Mouse (Mus musculus) megakaryocyte-erythroid progenitor cell, adult 5-6 weeks (primary cell): Measurements from ENCODE around the gene Snx4. TPM values are rescaled to one million over a fixed set of nuclear protein-coding genes. Genes with fewer than 3 reads are reported as not detected.

Experiments
- ATAC-seq: replicated peaks from 2 replicates; pipeline ENCODE4 v1.8.0; 2016; ENCODE audit warnings: mild to moderate bottlenecking, inconsistent platforms; ENCODE audit not compliant: severe bottlenecking, poor library complexity, low FRiP score, low TSS enrichment
- total RNA-seq, 2 experiments: library from RNA; stranded (forward) in 1 of 2; stranded (reverse) in 1 of 2; fragments of 200-1000, 215-1000 nt in 1 of 2; fragments of >200 nt in 1 of 2; fragmentation: Nextera tagmentation in 1 of 2; gene quantifications; 2 replicates each; pipeline ENCODE4 v1.2.3; 2014 to 2017

Snx4 gene
- total RNA-seq, 2 experiments from 2014 or later: 24.0 to 56.7 TPM

- ATAC-seq: no peak
Measured at GRCm38 (mm10) chr16:33337681-33338080, 86.4 kb downstream of the Snx4 start.

- no peak for ATAC-seq
Measured at GRCm38 (mm10) chr16:33338492-33338891, 87.2 kb downstream of the Snx4 start.

- no peak for ATAC-seq
Measured at GRCm38 (mm10) chr16:33339476-33339875, 88.2 kb downstream of the Snx4 start.

GRCm38 (mm10) chr16:33342356-33342755 lies 91.1 kb downstream of the Snx4 start:
- no peak for ATAC-seq

- no peak for ATAC-seq
Measured at GRCm38 (mm10) chr16:33343106-33343505, 91.9 kb downstream of the Snx4 start.

GRCm38 (mm10) chr16:33343601-33344000 lies 92.4 kb downstream of the Snx4 start:
- no peak; the same call in 1 of the 2 replicates for ATAC-seq

- ATAC-seq: no peak
Measured at GRCm38 (mm10) chr16:33344379-33344778, 93.1 kb downstream of the Snx4 start.

- ATAC-seq: 0 out of 2 replicates have a peak, but pooled peaks have one; percentile 20
Measured at GRCm38 (mm10) chr16:33344875-33345274, 93.6 kb downstream of the Snx4 start.

- no peak for ATAC-seq
Measured at GRCm38 (mm10) chr16:33346376-33346775, 95.1 kb downstream of the Snx4 start.

- no peak for ATAC-seq
Measured at GRCm38 (mm10) chr16:33347134-33347533, 95.9 kb downstream of the Snx4 start.

Other genes with a start within 250 kb of the Snx4 start
- 1.4 TPM in 1 of 2 replicates, not detected in the other for gene Iqcg, start 195.2 kb upstream of the Snx4 start, total RNA-seq (2014; fragmentation: Nextera tagmentation)
- 0.04 and 0.89 TPM in 2 replicates for gene Iqcg, start 195.2 kb upstream of the Snx4 start, total RNA-seq (2017)
- 3,282 and 3,383 TPM in 2 replicates for gene Rpl35a, start 195.0 kb upstream of the Snx4 start, total RNA-seq (2014; fragmentation: Nextera tagmentation)
- 1,974 and 2,153 TPM in 2 replicates for gene Rpl35a, start 195.0 kb upstream of the Snx4 start, total RNA-seq (2017)
- gene Lmln, start 188.9 kb upstream of the Snx4 start, total RNA-seq (2014; fragmentation: Nextera tagmentation): 0.87 and 8.1 TPM in 2 replicates
- 0.66 and 0.88 TPM in 2 replicates for gene Lmln, start 188.9 kb upstream of the Snx4 start, total RNA-seq (2017)
- 7.4 and 10.7 TPM in 2 replicates for gene Osbpl11, start 66.4 kb upstream of the Snx4 start, total RNA-seq (2014; fragmentation: Nextera tagmentation)
- gene Osbpl11, start 66.4 kb upstream of the Snx4 start, total RNA-seq (2017): 10.9 and 12.5 TPM in 2 replicates
- 25.8 and 34.8 TPM in 2 replicates for gene Zfp148, start 129.4 kb downstream of the Snx4 start, total RNA-seq (2014; fragmentation: Nextera tagmentation)
- gene Zfp148, start 129.4 kb downstream of the Snx4 start, total RNA-seq (2017): 23.8 TPM in 2 replicates